In genomic region chr13:34272275-34273054, GRCm38 (mm10) we compare ENCODE assay signal across 10 mouse cellular contexts.
A peak's percentile ranks its signal among the peaks of the same experiment; 100 is the strongest.
DNase-seq lines count a peak whose midpoint lies in the region; ATAC-seq and TF ChIP-seq lines count a peak whose summit lies in the region.
"Had no signal": no experiment of that assay in that cellular context is flagged by ENCODE, and none has a peak within 500 bp of the region (broad histone marks: within the 10 kb centered on the region; RNA-seq: fewer than 3 reads in every experiment).

No protein-coding gene starts in this region.

- H3K4me3 ChIP-seq in left cerebral cortex, adult 2 months: no peak overlapping the region

- DNase-seq in left cerebral cortex, adult 2 months (ENCODE audit: extremely low spot score in 1 of 2, low spot score in 2 of 2): no peak
- DNase-seq in left cerebral cortex, adult 18-20 months (ENCODE audit: low spot score in 2 of 2): no peak
- peak; percentile 10 for DNase-seq in embryo, embryonic 9.5 days (ENCODE audit: extremely low spot score)
- DNase-seq in gastrocnemius, postnatal 4 days (ENCODE audit: low spot score in 2 of 2): peak; percentile 25 to 28
- DNase-seq in lung, postnatal 25 days (ENCODE audit: low spot score): peak; percentile 79
- no peak for DNase-seq in heart, adult 9 months (ENCODE audit: low spot score in 2 of 2)
- DNase-seq in thymus, postnatal 36 days: no peak
- DNase-seq: cerebellum, postnatal 10 days had no signal

- intact Hi-C loops in left cerebral cortex, adult 2 months (cut with DNase I): no loop called here

- no peak for TF ChIP-seq CTCF in left cerebral cortex, adult 2 months (IDR thresholded peaks at IDR 0.05)

- H3K27ac ChIP-seq in left cerebral cortex, adult 2 months: peak overlapping the region; percentile 18

- ATAC-seq in megakaryocyte, adult 5-6 weeks (ENCODE audit: poor library complexity, severe bottlenecking): no peak
- ATAC-seq: Patski had no signal

Comparison
In these comparisons a context has a peak if more than half of its experiments do, and no peak if none do; other contexts are left out.
1. DNase-seq: peak in embryo, embryonic 9.5 days (single experiment), gastrocnemius, postnatal 4 days (2 of 2) and lung, postnatal 25 days (single experiment); none in left cerebral cortex, adult 2 months (0 of 2), left cerebral cortex, adult 18-20 months (0 of 2), heart, adult 9 months (0 of 2) and thymus, postnatal 36 days (0 of 2).